Mouse (Mus musculus): Measurements from ENCODE around the gene Gm2022. TPM values are rescaled to one million over a fixed set of nuclear protein-coding genes. Genes with fewer than 3 reads are reported as not detected.
"Not testable (repeated sequence)": the region's sequence is repeated elsewhere in the genome, so short reads cannot be mapped to it uniquely, and the experiment has no call there.

Gm2022 gene
- not detected in 2 replicates for polyA plus RNA-seq (2014; fragmentation: Nextera tagmentation; extraction: Ambion mirVana)

GRCm38 (mm10) chr12:87895070-87895469 is at the start of gene Gm2022:
Gm2022 (plus strand) TSS chr12:87895370.
- not testable (repeated sequence) for ATAC-seq (ENCODE audit: low FRiP score); H3K4me3 ChIP-seq (replicated peaks; ENCODE audit: low read length); H3K36me3 ChIP-seq (replicated peaks; ENCODE audit: control insufficient read depth, insufficient read depth); H3K4me1 ChIP-seq (replicated peaks; ENCODE audit: control insufficient read depth, insufficient read depth, low read length); H3K27ac ChIP-seq; H3K27me3 ChIP-seq (ENCODE audit: control insufficient read depth, insufficient read depth, low read length); H3K9ac ChIP-seq; H3K4me2 ChIP-seq (replicated peaks); DNase-seq (ENCODE audit: low spot score); H3K9me3 ChIP-seq (ENCODE audit: control insufficient read depth, low read length)
- 100% methylated on average over 1 of the region's 1 CpGs for WGBS

- H3K4me3 ChIP-seq (replicated peaks; ENCODE audit: low read length); H3K4me1 ChIP-seq (replicated peaks; ENCODE audit: control insufficient read depth, insufficient read depth, low read length); H3K9ac ChIP-seq; H3K36me3 ChIP-seq (replicated peaks; ENCODE audit: control insufficient read depth, insufficient read depth); DNase-seq (ENCODE audit: low spot score); H3K4me2 ChIP-seq (replicated peaks); ATAC-seq (ENCODE audit: low FRiP score); H3K9me3 ChIP-seq (ENCODE audit: control insufficient read depth, low read length); H3K27me3 ChIP-seq (ENCODE audit: control insufficient read depth, insufficient read depth, low read length); H3K27ac ChIP-seq: not testable (repeated sequence)
- no CpG with 5 or more reads among the region's 2 CpGs for WGBS
Observed at GRCm38 (mm10) chr12:87850657-87851056, 44.5 kb upstream of the Gm2022 start.

GRCm38 (mm10) chr12:87856067-87856466 is 39.1 kb upstream of the Gm2022 start:
- 88% methylated on average over 1 of the region's 1 CpGs for WGBS
- H3K4me1 ChIP-seq (replicated peaks; ENCODE audit: control insufficient read depth, insufficient read depth, low read length); DNase-seq (ENCODE audit: low spot score); H3K4me2 ChIP-seq (replicated peaks); H3K4me3 ChIP-seq (replicated peaks; ENCODE audit: low read length); H3K9ac ChIP-seq; ATAC-seq (ENCODE audit: low FRiP score); H3K27me3 ChIP-seq (ENCODE audit: control insufficient read depth, insufficient read depth, low read length); H3K36me3 ChIP-seq (replicated peaks; ENCODE audit: control insufficient read depth, insufficient read depth); H3K9me3 ChIP-seq (ENCODE audit: control insufficient read depth, low read length); H3K27ac ChIP-seq: not testable (repeated sequence)

GRCm38 (mm10) chr12:87861740-87862692 is 33.2 kb upstream of the Gm2022 start:
- H3K27me3 ChIP-seq (ENCODE audit: control insufficient read depth, insufficient read depth, low read length); H3K4me2 ChIP-seq (replicated peaks); DNase-seq (ENCODE audit: low spot score); H3K27ac ChIP-seq; H3K9ac ChIP-seq; H3K9me3 ChIP-seq (ENCODE audit: control insufficient read depth, low read length); H3K4me3 ChIP-seq (replicated peaks; ENCODE audit: low read length); H3K36me3 ChIP-seq (replicated peaks; ENCODE audit: control insufficient read depth, insufficient read depth); H3K4me1 ChIP-seq (replicated peaks; ENCODE audit: control insufficient read depth, insufficient read depth, low read length): not testable (repeated sequence)
- ATAC-seq (ENCODE audit: low FRiP score) = peak; percentile 28; the same call in 1 of the 2 replicates
- WGBS = 88% methylated on average over 23 of the region's 23 CpGs

- H3K4me3 ChIP-seq (replicated peaks; ENCODE audit: low read length); H3K9me3 ChIP-seq (ENCODE audit: control insufficient read depth, low read length); H3K27ac ChIP-seq; H3K4me1 ChIP-seq (replicated peaks; ENCODE audit: control insufficient read depth, insufficient read depth, low read length); H3K9ac ChIP-seq; DNase-seq (ENCODE audit: low spot score); H3K4me2 ChIP-seq (replicated peaks); H3K36me3 ChIP-seq (replicated peaks; ENCODE audit: control insufficient read depth, insufficient read depth); H3K27me3 ChIP-seq (ENCODE audit: control insufficient read depth, insufficient read depth, low read length): not testable (repeated sequence)
- ATAC-seq (ENCODE audit: low FRiP score) = 0 out of 2 replicates have a peak, but pooled peaks have one; percentile 14
- WGBS = 95% methylated on average over 9 of the region's 11 CpGs
Observed at GRCm38 (mm10) chr12:87863638-87864037, 31.5 kb upstream of the Gm2022 start.

- not testable (repeated sequence) for H3K27ac ChIP-seq; ATAC-seq (ENCODE audit: low FRiP score); H3K36me3 ChIP-seq (replicated peaks; ENCODE audit: control insufficient read depth, insufficient read depth); DNase-seq (ENCODE audit: low spot score); H3K9me3 ChIP-seq (ENCODE audit: control insufficient read depth, low read length); H3K4me2 ChIP-seq (replicated peaks); H3K4me1 ChIP-seq (replicated peaks; ENCODE audit: control insufficient read depth, insufficient read depth, low read length); H3K4me3 ChIP-seq (replicated peaks; ENCODE audit: low read length); H3K27me3 ChIP-seq (ENCODE audit: control insufficient read depth, insufficient read depth, low read length); H3K9ac ChIP-seq
- 86% methylated on average over 2 of the region's 2 CpGs for WGBS
Observed at GRCm38 (mm10) chr12:87864048-87864447, 31.1 kb upstream of the Gm2022 start.

- not testable (repeated sequence) for H3K27me3 ChIP-seq (ENCODE audit: control insufficient read depth, insufficient read depth, low read length); H3K4me2 ChIP-seq (replicated peaks); H3K4me1 ChIP-seq (replicated peaks; ENCODE audit: control insufficient read depth, insufficient read depth, low read length); H3K36me3 ChIP-seq (replicated peaks; ENCODE audit: control insufficient read depth, insufficient read depth); H3K4me3 ChIP-seq (replicated peaks; ENCODE audit: low read length); H3K27ac ChIP-seq; ATAC-seq (ENCODE audit: low FRiP score); DNase-seq (ENCODE audit: low spot score); H3K9me3 ChIP-seq (ENCODE audit: control insufficient read depth, low read length); H3K9ac ChIP-seq
- WGBS = 83% methylated on average over 5 of the region's 5 CpGs
Observed at GRCm38 (mm10) chr12:87873772-87874171, 21.4 kb upstream of the Gm2022 start, which contains the start of gene Gm2016. Gm2016 (plus strand) TSS chr12:87874072.

- not testable (repeated sequence) for H3K4me2 ChIP-seq (replicated peaks); H3K4me1 ChIP-seq (replicated peaks; ENCODE audit: control insufficient read depth, insufficient read depth, low read length)
Observed at GRCm38 (mm10) chr12:87919721-87920120, 24.6 kb downstream of the Gm2022 start, which contains the start of gene Gm2035. Gm2035 (minus strand) TSS chr12:87919857.

More at GRCm38 (mm10) chr12:87919721-87920120, 24.6 kb downstream of the Gm2022 start, which contains the start of gene Gm2035:
- not testable (repeated sequence) for H3K4me3 ChIP-seq (replicated peaks; ENCODE audit: low read length); H3K36me3 ChIP-seq (replicated peaks; ENCODE audit: control insufficient read depth, insufficient read depth); H3K9ac ChIP-seq; H3K9me3 ChIP-seq (ENCODE audit: control insufficient read depth, low read length); DNase-seq (ENCODE audit: low spot score); H3K27me3 ChIP-seq (ENCODE audit: control insufficient read depth, insufficient read depth, low read length); ATAC-seq (ENCODE audit: low FRiP score); H3K27ac ChIP-seq
- WGBS = 70% methylated on average over 2 of the region's 2 CpGs

Data from hindbrain, embryonic 14.5 days (tissue).